Mouse (Mus musculus): ENCODE measurements around the gene Lrpprc. TPM values are rescaled to one million over a fixed set of nuclear protein-coding genes. Genes with fewer than 3 reads are reported as not detected.

The Lrpprc gene
- polyA plus RNA-seq, 1 experiment from 2014 or later, result 61.7 TPM

- Histone ChIP-seq H3K4me1 (replicated peaks) (0 out of 2 replicates have a peak, but pooled peaks cover 4% of the 10 kb centered on the region), H3K4me2 (no peak overlapping the region), H3K4me3 (no peak overlapping the region), H3K9me3 (replicated peaks) (no peaks in the 10 kb centered on the region), H3K27ac (no peak overlapping the region), H3K9ac (no peak overlapping the region), H3K36me3 (peaks cover 7% of the 10 kb centered on the region; the same call in 1 of the 2 replicates), H3K27me3 (no peaks in the 10 kb centered on the region)
- WGBS, result 87% methylated on average over 9 of the region's 9 CpGs
- ATAC-seq (replicated peaks; ENCODE audit: insufficient number of reproducible peaks, insufficient read depth, low FRiP score, low read depth), result no peak
Observed at GRCm38 (mm10) chr17:84738073-84738797, 52.4 kb downstream of the Lrpprc start.

GRCm38 (mm10) chr17:84736719-84737118, 53.9 kb downstream of the Lrpprc start:
- no peaks in the 10 kb centered on the region for H3K27me3 ChIP-seq
- H3K9me3 ChIP-seq (replicated peaks), result no peaks in the 10 kb centered on the region
- H3K27ac ChIP-seq, result no peak overlapping the region
- peaks cover 7% of the 10 kb centered on the region; the same call in 1 of the 2 replicates for H3K36me3 ChIP-seq
- H3K4me3 ChIP-seq, result no peak overlapping the region
- no peak for ATAC-seq (replicated peaks; ENCODE audit: insufficient number of reproducible peaks, insufficient read depth, low FRiP score, low read depth)
- no peaks in the 10 kb centered on the region; the same call in 1 of the 2 replicates for H3K4me1 ChIP-seq (replicated peaks)
- 66% methylated on average over 9 of the region's 9 CpGs for WGBS
- H3K4me2 ChIP-seq, result no peak overlapping the region
- no peak overlapping the region for H3K9ac ChIP-seq

GRCm38 (mm10) chr17:84732612-84733011, 58.0 kb downstream of the Lrpprc start:
- Histone ChIP-seq H3K9me3 (replicated peaks) (no peaks in the 10 kb centered on the region), H3K9ac (no peak overlapping the region), H3K36me3 (peaks cover 20% of the 10 kb centered on the region), H3K4me3 (no peak overlapping the region), H3K4me2 (no peak overlapping the region), H3K4me1 (replicated peaks) (peaks cover 3% of the 10 kb centered on the region; the same call in 1 of the 2 replicates), H3K27ac (no peak overlapping the region), H3K27me3 (no peaks in the 10 kb centered on the region)
- WGBS, result 72% methylated on average over 8 of the region's 8 CpGs
- no peak for ATAC-seq (replicated peaks; ENCODE audit: insufficient number of reproducible peaks, insufficient read depth, low FRiP score, low read depth)

- Histone ChIP-seq H3K9me3 (replicated peaks) (no peaks in the 10 kb centered on the region), H3K36me3 (peaks cover 24% of the 10 kb centered on the region), H3K27me3 (no peaks in the 10 kb centered on the region), H3K27ac (no peak overlapping the region), H3K4me3 (no peak overlapping the region), H3K4me2 (no peak overlapping the region), H3K9ac (no peak overlapping the region), H3K4me1 (replicated peaks) (peaks cover 3% of the 10 kb centered on the region; the same call in 1 of the 2 replicates)
- ATAC-seq (replicated peaks; ENCODE audit: insufficient number of reproducible peaks, insufficient read depth, low FRiP score, low read depth), result no peak
- WGBS, result 85% methylated on average over 12 of the region's 12 CpGs
Observed at GRCm38 (mm10) chr17:84731361-84731760, 59.2 kb downstream of the Lrpprc start.

- H3K9me3 ChIP-seq (replicated peaks), result no peaks in the 10 kb centered on the region
- H3K4me1 ChIP-seq (replicated peaks), result peaks cover 3% of the 10 kb centered on the region; the same call in 1 of the 2 replicates
- H3K36me3 ChIP-seq, result peaks cover 37% of the 10 kb centered on the region
- WGBS, result 72% methylated on average over 5 of the region's 5 CpGs
- ATAC-seq (replicated peaks; ENCODE audit: insufficient number of reproducible peaks, insufficient read depth, low FRiP score, low read depth), result no peak
- H3K4me3 ChIP-seq, result no peak overlapping the region
- no peak overlapping the region for H3K27ac ChIP-seq
- no peaks in the 10 kb centered on the region for H3K27me3 ChIP-seq
- H3K9ac ChIP-seq, result no peak overlapping the region
- no peak overlapping the region for H3K4me2 ChIP-seq
Observed at GRCm38 (mm10) chr17:84729140-84729539, 61.4 kb downstream of the Lrpprc start.

- no peaks in the 10 kb centered on the region for H3K9me3 ChIP-seq (replicated peaks)
- peaks cover 3% of the 10 kb centered on the region; the same call in 1 of the 2 replicates for H3K4me1 ChIP-seq (replicated peaks)
- ATAC-seq (replicated peaks; ENCODE audit: insufficient number of reproducible peaks, insufficient read depth, low FRiP score, low read depth), result no peak
- no peaks in the 10 kb centered on the region for H3K27me3 ChIP-seq
- no peak overlapping the region for H3K27ac ChIP-seq
- H3K4me2 ChIP-seq, result no peak overlapping the region
- no peak overlapping the region for H3K9ac ChIP-seq
- peaks cover 37% of the 10 kb centered on the region for H3K36me3 ChIP-seq
- 55% methylated on average over 1 of the region's 1 CpGs for WGBS
- no peak overlapping the region for H3K4me3 ChIP-seq
Observed at GRCm38 (mm10) chr17:84728201-84728911, 62.2 kb downstream of the Lrpprc start.

GRCm38 (mm10) chr17:84725163-84725562, 65.4 kb downstream of the Lrpprc start:
- Histone ChIP-seq H3K9me3 (replicated peaks) (no peaks in the 10 kb centered on the region), H3K4me1 (replicated peaks) (peaks cover 3% of the 10 kb centered on the region; the same call in 1 of the 2 replicates), H3K36me3 (peaks cover 41% of the 10 kb centered on the region), H3K27me3 (no peaks in the 10 kb centered on the region), H3K4me2 (no peak overlapping the region), H3K27ac (no peak overlapping the region), H3K4me3 (no peak overlapping the region), H3K9ac (no peak overlapping the region)
- no peak for ATAC-seq (replicated peaks; ENCODE audit: insufficient number of reproducible peaks, insufficient read depth, low FRiP score, low read depth)
- 92% methylated on average over 3 of the region's 3 CpGs for WGBS

- Histone ChIP-seq H3K9me3 (replicated peaks) (no peaks in the 10 kb centered on the region), H3K27me3 (no peaks in the 10 kb centered on the region), H3K9ac (no peak overlapping the region), H3K27ac (no peak overlapping the region), H3K4me2 (no peak overlapping the region), H3K4me3 (no peak overlapping the region), H3K36me3 (peaks cover 39% of the 10 kb centered on the region), H3K4me1 (replicated peaks) (peaks cover 3% of the 10 kb centered on the region; the same call in 1 of the 2 replicates)
- WGBS, result 80% methylated on average over 9 of the region's 9 CpGs
- ATAC-seq (replicated peaks; ENCODE audit: insufficient number of reproducible peaks, insufficient read depth, low FRiP score, low read depth), result no peak
Observed at GRCm38 (mm10) chr17:84724028-84724427, 66.6 kb downstream of the Lrpprc start.

- no peaks in the 10 kb centered on the region for H3K27me3 ChIP-seq
- H3K36me3 ChIP-seq, result peaks cover 27% of the 10 kb centered on the region
- no peak for ATAC-seq (replicated peaks; ENCODE audit: insufficient number of reproducible peaks, insufficient read depth, low FRiP score, low read depth)
- no peak overlapping the region for H3K27ac ChIP-seq
- H3K4me3 ChIP-seq, result no peak overlapping the region
- H3K9me3 ChIP-seq (replicated peaks), result no peaks in the 10 kb centered on the region
- no peak overlapping the region for H3K9ac ChIP-seq
- 70% methylated on average over 3 of the region's 3 CpGs for WGBS
- H3K4me1 ChIP-seq (replicated peaks), result 0 out of 2 replicates have a peak, but pooled peaks cover 5% of the 10 kb centered on the region
- no peak overlapping the region for H3K4me2 ChIP-seq
Observed at GRCm38 (mm10) chr17:84719105-84719504, 71.5 kb downstream of the Lrpprc start.

- Histone ChIP-seq H3K4me3 (no peak overlapping the region), H3K9me3 (replicated peaks) (no peaks in the 10 kb centered on the region), H3K9ac (no peak overlapping the region), H3K4me2 (no peak overlapping the region), H3K36me3 (peaks cover 27% of the 10 kb centered on the region), H3K4me1 (replicated peaks) (0 out of 2 replicates have a peak, but pooled peaks cover 5% of the 10 kb centered on the region), H3K27me3 (no peaks in the 10 kb centered on the region), H3K27ac (no peak overlapping the region)
- WGBS, result 71% methylated on average over 5 of the region's 5 CpGs
- no peak for ATAC-seq (replicated peaks; ENCODE audit: insufficient number of reproducible peaks, insufficient read depth, low FRiP score, low read depth)
Observed at GRCm38 (mm10) chr17:84717416-84717815, 73.2 kb downstream of the Lrpprc start.

- no peak overlapping the region for H3K9ac ChIP-seq
- H3K4me2 ChIP-seq, result no peak overlapping the region
- peaks cover 26% of the 10 kb centered on the region for H3K36me3 ChIP-seq
- no peaks in the 10 kb centered on the region for H3K27me3 ChIP-seq
- 66% methylated on average over 16 of the region's 16 CpGs for WGBS
- H3K9me3 ChIP-seq (replicated peaks), result no peaks in the 10 kb centered on the region
- no peak overlapping the region for H3K27ac ChIP-seq
- ATAC-seq (replicated peaks; ENCODE audit: insufficient number of reproducible peaks, insufficient read depth, low FRiP score, low read depth), result no peak
- 0 out of 2 replicates have a peak, but pooled peaks cover 5% of the 10 kb centered on the region for H3K4me1 ChIP-seq (replicated peaks)
- no peak overlapping the region for H3K4me3 ChIP-seq
Observed at GRCm38 (mm10) chr17:84716252-84716872, 74.2 kb downstream of the Lrpprc start.
